Mouse (Mus musculus) lung, embryonic 16.5 days (tissue): ENCODE results near the gene Ifit2. TPM values are rescaled to one million over a fixed set of nuclear protein-coding genes. Genes with fewer than 3 reads are reported as not detected.
"Not testable (repeated sequence)": the region's sequence is repeated elsewhere in the genome, so short reads cannot be mapped to it uniquely, and the experiment has no call there.

Source experiments
- ATAC-seq: fragments of 200-750 bp; cut with Nextera tagmentation; 2 replicates; pipeline ENCODE4 v1.8.0; 2017; ENCODE audit warnings: low read depth, mild to moderate bottlenecking, moderate library complexity
- H3K27ac ChIP-seq: fragments of 300-500 bp; sonication (generic); 2 replicates; pipeline ENCODE4 v1.5.1; 2014; ENCODE audit warnings: mild to moderate bottlenecking, control low read depth, low read length
- H3K27me3 ChIP-seq: fragments of 300-500 bp; sonication (generic); 2 replicates; pipeline ENCODE4 v1.6.1; 2014; ENCODE audit warnings: low read depth, low read length, mixed read lengths; ENCODE audit not compliant: control insufficient read depth, insufficient read depth
- H3K36me3 ChIP-seq: fragments of 300-500 bp; sonication (generic); 2 replicates; pipeline ENCODE4 v1.6.1; 2014; ENCODE audit warnings: low read length; ENCODE audit not compliant: control insufficient read depth, insufficient read depth
- H3K4me1 ChIP-seq: fragments of 300-500 bp; sonication (generic); replicated peaks from 2 replicates; pipeline ENCODE4 v1.6.1; 2014; ENCODE audit warnings: low read length, mixed read lengths; ENCODE audit not compliant: control insufficient read depth, insufficient read depth
- H3K4me2 ChIP-seq: fragments of 300-500 bp; sonication (generic); 2 replicates; pipeline ENCODE4 v1.6.1; 2014; ENCODE audit warnings: low read depth, low read length, control low read depth
- H3K4me3 ChIP-seq: fragments of 300-500 bp; sonication (generic); 2 replicates; pipeline ENCODE4 v1.5.1; 2014; ENCODE audit warnings: mild to moderate bottlenecking, low read length, control low read depth
- H3K9ac ChIP-seq: fragments of 300-500 bp; sonication (generic); 2 replicates; pipeline ENCODE4 v1.6.1; 2014; ENCODE audit warnings: low read length, control low read depth
- H3K9me3 ChIP-seq: fragments of 300-500 bp; sonication (generic); 2 replicates; pipeline ENCODE4 v1.6.1; 2016; ENCODE audit warnings: low read length; ENCODE audit not compliant: control insufficient read depth
- WGBS: fragments of 180-500 bp; shearing (Covaris S2); extraction: QIAGEN DNeasy Blood & Tissue Kit; methylation state at CpG from one replicate; pipeline ENCODE4 v1.1.7; 2014; 5-methylcytosine and 5-hydroxymethylcytosine counted together
- polyA plus RNA-seq: library from polyadenylated mRNA; unstranded; fragments of >200 nt; fragmentation: Nextera tagmentation; extraction: Ambion mirVana; gene quantifications from 2 replicates; pipeline ENCODE4 v1.2.1, GENCODE M21; 2015

Ifit2 gene
- polyA plus RNA-seq, 1 experiment from 2014 or later: 13.0 TPM

- H3K4me1 ChIP-seq: peaks cover 20% of the 10 kb centered on the region
- no peak overlapping the region for H3K27ac ChIP-seq
- 0 out of 2 replicates have a peak, but pooled peaks cover 2% of the 10 kb centered on the region for H3K9me3 ChIP-seq
- H3K4me3 ChIP-seq: no peak overlapping the region
- H3K27me3 ChIP-seq: no peaks in the 10 kb centered on the region
- no peaks in the 10 kb centered on the region for H3K36me3 ChIP-seq
- WGBS: 62% methylated on average over 3 of the region's 3 CpGs
- H3K4me2 ChIP-seq: no peak overlapping the region
- no peak for ATAC-seq
- no peak overlapping the region for H3K9ac ChIP-seq
Observed at GRCm38 (mm10) chr19:34556621-34557020, 6.1 kb downstream of the Ifit2 start.

DNA sequence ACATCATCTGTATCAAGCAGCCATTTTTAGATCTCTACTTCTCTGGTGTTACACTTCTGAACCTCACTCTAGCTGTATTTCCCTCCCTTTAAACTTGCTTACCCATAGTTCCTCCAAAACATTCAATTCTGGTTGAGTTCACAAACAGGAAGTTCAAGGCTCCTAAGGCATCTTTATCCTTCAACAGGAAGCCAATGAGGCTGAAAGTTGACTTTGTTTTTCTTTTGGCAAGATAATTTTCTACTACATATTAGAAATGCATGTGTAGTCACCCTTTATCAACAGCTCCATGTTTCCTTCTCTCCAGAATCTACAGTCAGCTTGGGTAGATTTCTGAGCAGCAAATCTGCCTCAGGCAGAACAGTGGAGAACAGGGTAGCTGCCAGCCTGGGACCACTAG lies 12.1 kb downstream of the Ifit2 start:
- Histone ChIP-seq H3K36me3 (no peaks in the 10 kb centered on the region), H3K27ac (no peak overlapping the region), H3K4me1 (no peaks in the 10 kb centered on the region), H3K27me3 (no peaks in the 10 kb centered on the region), H3K4me3 (no peak overlapping the region), H3K9me3 (no peaks in the 10 kb centered on the region), H3K4me2 (no peak overlapping the region), H3K9ac (no peak overlapping the region)
- ATAC-seq: no peak

- 100% methylated on average over 1 of the region's 1 CpGs for WGBS
- Histone ChIP-seq H3K4me2 (no peak overlapping the region), H3K4me1 (peaks cover 3% of the 10 kb centered on the region; the same call in 1 of the 2 replicates), H3K36me3 (no peaks in the 10 kb centered on the region), H3K9me3 (no peaks in the 10 kb centered on the region), H3K27me3 (no peaks in the 10 kb centered on the region), H3K9ac (no peak overlapping the region), H3K4me3 (no peak overlapping the region), H3K27ac (no peak overlapping the region)
- ATAC-seq: no peak
Observed at GRCm38 (mm10) chr19:34566178-34566784, 15.8 kb downstream of the Ifit2 start.

- Histone ChIP-seq H3K4me2 (no peak overlapping the region), H3K36me3 (no peaks in the 10 kb centered on the region; the same call in 1 of the 2 replicates), H3K4me3 (no peak overlapping the region), H3K27me3 (no peaks in the 10 kb centered on the region), H3K9me3 (no peaks in the 10 kb centered on the region), H3K9ac (no peak overlapping the region), H3K4me1 (peaks cover 3% of the 10 kb centered on the region; the same call in 1 of the 2 replicates), H3K27ac (no peak overlapping the region)
- ATAC-seq: peak; percentile 78
- 51% methylated on average over 7 of the region's 7 CpGs for WGBS
Observed at GRCm38 (mm10) chr19:34568988-34569895, 18.7 kb downstream of the Ifit2 start.

- no peak for ATAC-seq
- no peaks in the 10 kb centered on the region; the same call in 1 of the 2 replicates for H3K36me3 ChIP-seq
- 78% methylated on average over 4 of the region's 4 CpGs for WGBS
- H3K4me3 ChIP-seq: no peak overlapping the region
- H3K27ac ChIP-seq: no peak overlapping the region
- no peaks in the 10 kb centered on the region for H3K9me3 ChIP-seq
- no peak overlapping the region for H3K9ac ChIP-seq
- H3K27me3 ChIP-seq: no peaks in the 10 kb centered on the region
- H3K4me2 ChIP-seq: no peak overlapping the region
- peaks cover 3% of the 10 kb centered on the region; the same call in 1 of the 2 replicates for H3K4me1 ChIP-seq
Observed at GRCm38 (mm10) chr19:34569896-34570476, 19.5 kb downstream of the Ifit2 start.

DNA sequence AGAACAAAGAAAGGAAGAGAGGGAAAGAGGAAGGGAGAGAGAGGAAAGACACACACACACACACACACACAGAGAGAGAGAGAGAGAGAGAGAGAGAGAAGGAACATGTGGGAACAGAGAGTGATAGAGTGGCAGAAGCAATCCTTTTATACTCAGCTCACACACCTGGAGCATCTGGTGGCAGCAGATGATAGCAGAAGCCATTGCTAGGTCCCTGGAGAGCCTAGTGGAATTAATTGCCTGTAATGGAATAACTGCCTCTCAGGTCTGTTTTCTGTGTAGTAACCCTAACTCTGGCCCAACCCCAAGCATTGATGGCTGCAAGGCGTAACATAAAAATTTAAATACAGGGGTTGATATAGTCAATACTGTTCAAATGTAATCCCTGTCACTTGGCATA lies 20.6 kb downstream of the Ifit2 start:
- ATAC-seq: no peak
- Histone ChIP-seq H3K9me3 (no peaks in the 10 kb centered on the region), H3K27me3 (no peaks in the 10 kb centered on the region), H3K4me1 (peaks cover 3% of the 10 kb centered on the region; the same call in 1 of the 2 replicates), H3K4me2 (no peak overlapping the region), H3K27ac (no peak overlapping the region), H3K9ac (no peak overlapping the region), H3K36me3 (no peaks in the 10 kb centered on the region; the same call in 1 of the 2 replicates), H3K4me3 (no peak overlapping the region)
- WGBS: 93% methylated on average over 1 of the region's 1 CpGs

DNA sequence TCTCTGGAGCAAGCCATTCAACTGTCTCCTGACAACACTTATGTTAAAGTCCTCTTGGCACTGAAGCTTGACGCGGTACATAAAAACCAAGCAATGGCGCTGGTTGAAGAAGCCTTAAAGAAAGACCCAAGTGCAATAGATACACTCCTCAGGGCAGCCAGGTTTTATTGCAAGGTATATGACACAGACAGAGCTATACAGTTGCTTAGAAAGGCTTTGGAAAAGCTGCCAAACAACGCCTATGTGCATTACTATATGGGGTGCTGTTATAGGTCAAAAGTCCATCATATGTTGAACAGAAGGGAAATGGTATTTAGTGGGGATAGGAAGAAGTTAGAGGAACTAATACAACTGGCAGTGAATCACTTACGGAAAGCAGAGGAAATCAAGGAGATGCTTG lies 23.2 kb downstream of the Ifit2 start:
- Histone ChIP-seq H3K27ac (no peak overlapping the region), H3K4me1 (peaks cover 3% of the 10 kb centered on the region; the same call in 1 of the 2 replicates), H3K9me3 (no peaks in the 10 kb centered on the region), H3K36me3 (no peaks in the 10 kb centered on the region; the same call in 1 of the 2 replicates), H3K4me3 (no peak overlapping the region), H3K4me2 (no peak overlapping the region), H3K27me3 (no peaks in the 10 kb centered on the region), H3K9ac (no peak overlapping the region)
- 94% methylated on average over 5 of the region's 5 CpGs for WGBS
- no peak for ATAC-seq

- peak overlapping the region; percentile 9; the same call in 1 of the 2 replicates for H3K27ac ChIP-seq
- no peaks in the 10 kb centered on the region for H3K9me3 ChIP-seq
- no peak overlapping the region for H3K9ac ChIP-seq
- no peaks in the 10 kb centered on the region; the same call in 1 of the 2 replicates for H3K36me3 ChIP-seq
- no peak overlapping the region for H3K4me2 ChIP-seq
- ATAC-seq: peak; percentile 79
- no peaks in the 10 kb centered on the region for H3K27me3 ChIP-seq
- H3K4me1 ChIP-seq: no peaks in the 10 kb centered on the region
- no peak overlapping the region for H3K4me3 ChIP-seq
- 48% methylated on average over 1 of the region's 1 CpGs for WGBS
Observed at GRCm38 (mm10) chr19:34577121-34577520, 26.6 kb downstream of the Ifit2 start.

- not testable (repeated sequence) for H3K36me3 ChIP-seq, ATAC-seq, H3K27ac ChIP-seq, H3K4me1 ChIP-seq, H3K27me3 ChIP-seq, H3K9ac ChIP-seq, H3K4me2 ChIP-seq, H3K4me3 ChIP-seq, H3K9me3 ChIP-seq
- 79% methylated on average over 2 of the region's 2 CpGs for WGBS
Observed at GRCm38 (mm10) chr19:34582696-34583095, 32.2 kb downstream of the Ifit2 start.
